Mouse (Mus musculus) heart, adult 18-20 months (tissue): Measurements from ENCODE around the gene Pde8b. TPM values are rescaled to one million over a fixed set of nuclear protein-coding genes. Genes with fewer than 3 reads are reported as not detected.

Source experiments
- DNase-seq, 2 experiments: peaks; one replicate each; pipeline ENCODE4 v3.0.0; 2021 to 2022; ENCODE audit warnings: mixed read lengths in 1 of 2
- long read RNA-seq, 2 experiments: library from polyadenylated mRNA; stranded (forward); transcript quantifications; one replicate each; pipeline ENCODE4 v2.0.0; 2021
- total RNA-seq, 2 experiments: library from RNA; stranded (reverse); gene quantifications; 2 replicates each; pipeline ENCODE4 v1.2.3; 2021

The Pde8b gene
- total RNA-seq: 1 to 10 TPM; 2.7 TPM
- long read RNA-seq, experiment 1, partial matches to known transcripts: 0 of 6 reads
- long read RNA-seq, experiment 1, other reads (novel, unspliced or antisense): 6 of 6 reads
- long read RNA-seq, experiment 2, partial matches to known transcripts: 0 of 3 reads
- long read RNA-seq, experiment 2, other reads (novel, unspliced or antisense): 2 of 3 reads

- peak; percentile 15 to 22 for DNase-seq
These were observed at the start of gene Pde8b for GRCm38 (mm10) chr13:95249511-95250456. Gene Pde8b, minus strand, starts transcription at chr13:95250336.

- DNase-seq: no peak
These were observed 41.8 kb upstream of the Pde8b start for GRCm38 (mm10) chr13:95291983-95292382.

GRCm38 (mm10) chr13:95288027-95288426 lies 37.9 kb upstream of the Pde8b start:
- DNase-seq: no peak

GRCm38 (mm10) chr13:95286989-95287388 lies 36.9 kb upstream of the Pde8b start:
- peak; percentile 59 to 71 for DNase-seq

- peak in 1 of 2 experiments; percentile 29 for DNase-seq
These were observed 31.9 kb upstream of the Pde8b start for GRCm38 (mm10) chr13:95281740-95282673.

GRCm38 (mm10) chr13:95278426-95279025 lies 28.4 kb upstream of the Pde8b start:
- DNase-seq: no peak

- no peak for DNase-seq
These were observed 14.6 kb upstream of the Pde8b start for GRCm38 (mm10) chr13:95264691-95265090.

- peak; percentile 19 to 54 for DNase-seq
These were observed 11.0 kb upstream of the Pde8b start for GRCm38 (mm10) chr13:95260886-95261789.

- DNase-seq: no peak
These were observed 10.3 kb upstream of the Pde8b start for GRCm38 (mm10) chr13:95260391-95260790.

GRCm38 (mm10) chr13:95257083-95257482 lies 6.9 kb upstream of the Pde8b start:
- DNase-seq: no peak

GRCm38 (mm10) chr13:95255083-95255482 lies 4.9 kb upstream of the Pde8b start:
- peak in 1 of 2 experiments; percentile 9 for DNase-seq

GRCm38 (mm10) chr13:95243026-95243425 lies 7.1 kb downstream of the Pde8b start:
- no peak for DNase-seq

- DNase-seq: no peak
These were observed 12.6 kb downstream of the Pde8b start for GRCm38 (mm10) chr13:95237488-95237887.

- DNase-seq: no peak
These were observed 14.9 kb downstream of the Pde8b start for GRCm38 (mm10) chr13:95235261-95235660.

GRCm38 (mm10) chr13:95231366-95232138 lies 18.6 kb downstream of the Pde8b start:
- no peak for DNase-seq

GRCm38 (mm10) chr13:95230326-95230725 lies 19.8 kb downstream of the Pde8b start:
- DNase-seq: no peak

- DNase-seq: no peak
These were observed 25.6 kb downstream of the Pde8b start for GRCm38 (mm10) chr13:95224491-95224890.

GRCm38 (mm10) chr13:95223427-95223772 lies 26.7 kb downstream of the Pde8b start:
- peak in 1 of 2 experiments; percentile 2 for DNase-seq

GRCm38 (mm10) chr13:95222569-95223426 lies 27.3 kb downstream of the Pde8b start:
- DNase-seq: peak; percentile 18 to 26
